Mouse (Mus musculus): Measurements from ENCODE around the gene Gcm2.

The Gcm2 gene

GRCm38 (mm10) chr13:41110935-41111334 is at the start of gene Gcm2:
TSS of gene Gcm2 (minus strand) at chr13:41111035.
- DNase-seq (ENCODE audit: low read depth), result no peak

GRCm38 (mm10) chr13:41158426-41158825 is 47.6 kb upstream of the Gcm2 start:
- peak; percentile 4 for DNase-seq (ENCODE audit: low read depth)

GRCm38 (mm10) chr13:41153146-41153545 is 42.3 kb upstream of the Gcm2 start:
- DNase-seq (ENCODE audit: low read depth), result no peak

- peak; percentile 78 for DNase-seq (ENCODE audit: low read depth)
Observed at GRCm38 (mm10) chr13:41146271-41146670, 35.4 kb upstream of the Gcm2 start.

GRCm38 (mm10) chr13:41145433-41145970 is 34.7 kb upstream of the Gcm2 start:
- no peak for DNase-seq (ENCODE audit: low read depth)

- DNase-seq (ENCODE audit: low read depth), result peak; percentile 74
Observed at GRCm38 (mm10) chr13:41134901-41135300, 24.1 kb upstream of the Gcm2 start.

GRCm38 (mm10) chr13:41129061-41129460 is 18.2 kb upstream of the Gcm2 start:
- no peak for DNase-seq (ENCODE audit: low read depth)

GRCm38 (mm10) chr13:41128326-41128725 is 17.5 kb upstream of the Gcm2 start:
- no peak for DNase-seq (ENCODE audit: low read depth)

GRCm38 (mm10) chr13:41123666-41124225 is 12.9 kb upstream of the Gcm2 start:
- DNase-seq (ENCODE audit: low read depth), result no peak

GRCm38 (mm10) chr13:41119152-41119945 is 8.5 kb upstream of the Gcm2 start:
- DNase-seq (ENCODE audit: low read depth), result no peak

GRCm38 (mm10) chr13:41113940-41114339 is 3.1 kb upstream of the Gcm2 start, which contains the start of gene Sycp2l:
TSS of gene Sycp2l (plus strand) at chr13:41114307.
- DNase-seq (ENCODE audit: low read depth), result no peak

GRCm38 (mm10) chr13:41105541-41105940 is 5.3 kb downstream of the Gcm2 start:
- DNase-seq (ENCODE audit: low read depth), result no peak

- no peak for DNase-seq (ENCODE audit: low read depth)
Observed at GRCm38 (mm10) chr13:41103841-41104525, 6.9 kb downstream of the Gcm2 start.

- no peak for DNase-seq (ENCODE audit: low read depth)
Observed at GRCm38 (mm10) chr13:41100031-41100430, 10.8 kb downstream of the Gcm2 start.

- DNase-seq (ENCODE audit: low read depth), result no peak
Observed at GRCm38 (mm10) chr13:41098325-41098724, 12.5 kb downstream of the Gcm2 start.

GRCm38 (mm10) chr13:41097324-41098058 is 13.3 kb downstream of the Gcm2 start:
- no peak for DNase-seq (ENCODE audit: low read depth)

- DNase-seq (ENCODE audit: low read depth), result no peak
Observed at GRCm38 (mm10) chr13:41094160-41094559, 16.7 kb downstream of the Gcm2 start.

- no peak for DNase-seq (ENCODE audit: low read depth)
Observed at GRCm38 (mm10) chr13:41091271-41091670, 19.6 kb downstream of the Gcm2 start.

- DNase-seq (ENCODE audit: low read depth), result no peak
Observed at GRCm38 (mm10) chr13:41088746-41089145, 22.1 kb downstream of the Gcm2 start.

- peak; percentile 51 for DNase-seq (ENCODE audit: low read depth)
Observed at GRCm38 (mm10) chr13:41085140-41085539, 25.7 kb downstream of the Gcm2 start.

GRCm38 (mm10) chr13:41084521-41084920 is 26.3 kb downstream of the Gcm2 start:
- no peak for DNase-seq (ENCODE audit: low read depth)

GRCm38 (mm10) chr13:41080700-41081099 is 30.1 kb downstream of the Gcm2 start:
- DNase-seq (ENCODE audit: low read depth), result no peak
